Mouse (Mus musculus) stomach, embryonic 14.5 days (tissue): ENCODE measurements at regions not wholly inside any gene's neighbourhood (a gene's known extent, or its start where the extent isn't known, plus 50 kb on each side); places are given as distances from the start of the nearest gene placed in this dataset.

ENCODE experiments used
- ATAC-seq: fragments of 200-750 bp; cut with Nextera tagmentation; 2 replicates; pipeline ENCODE4 v1.8.0; 2017; ENCODE audit warnings: low read depth, moderate TSS enrichment; ENCODE audit not compliant: insufficient number of reproducible peaks, insufficient read depth, low FRiP score
- H3K27ac ChIP-seq: fragments of 300-500 bp; sonication (generic); 2 replicates; pipeline ENCODE4 v1.5.1; 2014; ENCODE audit warnings: mild to moderate bottlenecking, low read length, moderate library complexity, mixed read lengths
- H3K27me3 ChIP-seq: fragments of 300-500 bp; sonication (generic); 2 replicates; pipeline ENCODE4 v1.6.1; 2014; ENCODE audit warnings: low read length, control low read depth, mixed read lengths; ENCODE audit not compliant: control insufficient read depth, insufficient read depth
- H3K36me3 ChIP-seq: fragments of 300-500 bp; sonication (generic); 2 replicates; pipeline ENCODE4 v1.6.1; 2014; ENCODE audit warnings: mild to moderate bottlenecking, control low read depth, low read length, moderate library complexity, mixed read lengths; ENCODE audit not compliant: control insufficient read depth, insufficient read depth
- H3K4me1 ChIP-seq: fragments of 300-500 bp; sonication (generic); 2 replicates; pipeline ENCODE4 v1.6.1; 2014; ENCODE audit warnings: low read length, control low read depth, mixed read lengths; ENCODE audit not compliant: control insufficient read depth, insufficient read depth
- H3K4me2 ChIP-seq: fragments of 300-500 bp; sonication (generic); replicated peaks from 2 replicates; pipeline ENCODE4 v1.6.1; 2014; ENCODE audit warnings: low read depth, low read length, control low read depth
- H3K4me3 ChIP-seq: fragments of 300-500 bp; sonication (generic); 2 replicates; pipeline ENCODE4 v1.5.1; 2014; ENCODE audit warnings: low read depth, low read length, control low read depth
- H3K9ac ChIP-seq: fragments of 300-500 bp; sonication (generic); replicated peaks from 2 replicates; pipeline ENCODE4 v1.6.1; 2014; ENCODE audit warnings: low read depth, mild to moderate bottlenecking, control low read depth, low read length, moderate library complexity, mixed read lengths
- H3K9me3 ChIP-seq: fragments of 300-500 bp; sonication (generic); 2 replicates; pipeline ENCODE4 v1.6.1; 2016; ENCODE audit warnings: low read depth, low read length, control low read depth; ENCODE audit not compliant: control insufficient read depth
- WGBS: fragments of 180-500 bp; shearing (Covaris S2); extraction: QIAGEN DNeasy Blood & Tissue Kit; methylation state at CpG from one replicate; pipeline ENCODE4 v1.1.7; 2014; 5-methylcytosine and 5-hydroxymethylcytosine counted together

DNA sequence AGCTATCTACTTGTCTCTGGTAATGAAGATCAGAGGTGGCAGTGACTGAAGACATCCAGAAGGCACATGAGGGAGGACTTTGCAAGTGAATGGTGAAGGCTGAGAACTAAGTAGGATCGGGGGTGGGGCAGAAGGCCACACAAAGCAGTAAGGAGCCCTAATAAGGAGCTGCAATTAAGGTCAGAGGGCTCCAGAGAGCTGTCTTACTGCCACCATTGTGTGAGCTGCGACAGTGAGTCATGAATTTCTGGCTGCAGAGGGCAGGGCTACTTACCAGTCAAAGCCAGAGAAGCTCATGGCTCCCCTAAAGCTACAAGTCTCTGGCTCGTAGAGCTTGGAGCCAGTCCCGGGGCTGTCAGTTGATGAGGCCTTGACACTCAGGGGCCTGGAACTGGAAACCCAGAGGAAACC lies 172.1 kb downstream of the Shq1 start:
- Histone ChIP-seq H3K4me2 (no peak overlapping the region), H3K27me3 (no peaks in the 10 kb centered on the region), H3K4me1 (no peaks in the 10 kb centered on the region), H3K9me3 (no peaks in the 10 kb centered on the region), H3K27ac (no peak overlapping the region), H3K36me3 (no peaks in the 10 kb centered on the region), H3K9ac (no peak overlapping the region), H3K4me3 (no peak overlapping the region)
- no peak for ATAC-seq
- 55% methylated on average over 4 of the region's 4 CpGs for WGBS

DNA sequence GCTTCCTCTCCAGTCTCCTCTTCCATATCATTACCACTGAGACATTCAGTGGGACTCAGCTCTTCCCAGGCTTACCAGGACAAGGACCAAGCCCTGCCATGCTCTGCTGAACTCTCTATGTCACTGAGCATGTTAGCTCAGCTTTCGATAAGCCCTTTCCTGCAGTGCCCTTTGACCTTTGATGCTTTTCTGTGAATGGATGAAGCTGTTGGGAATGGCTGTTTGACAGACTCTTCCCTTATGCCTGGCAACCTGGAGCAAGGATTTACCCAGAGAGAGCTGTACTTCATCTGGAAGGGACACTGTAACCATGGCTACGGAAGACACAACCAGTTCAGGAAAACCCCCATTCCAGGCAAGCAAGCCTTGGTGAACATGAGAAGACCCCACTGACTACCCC lies 172.8 kb downstream of the Shq1 start:
- no peak overlapping the region for H3K27ac ChIP-seq
- WGBS = 72% methylated on average over 2 of the region's 2 CpGs
- H3K9ac ChIP-seq = no peak overlapping the region
- no peaks in the 10 kb centered on the region for H3K9me3 ChIP-seq
- no peak overlapping the region for H3K4me3 ChIP-seq
- ATAC-seq = no peak
- no peaks in the 10 kb centered on the region for H3K4me1 ChIP-seq
- no peak overlapping the region for H3K4me2 ChIP-seq
- H3K36me3 ChIP-seq = no peaks in the 10 kb centered on the region
- H3K27me3 ChIP-seq = no peaks in the 10 kb centered on the region

GRCm38 (mm10) chr6:100496135-100496534 lies 174.8 kb downstream of the Shq1 start:
- Histone ChIP-seq H3K27ac (no peak overlapping the region), H3K4me2 (no peak overlapping the region), H3K4me1 (no peaks in the 10 kb centered on the region), H3K4me3 (no peak overlapping the region), H3K9me3 (no peaks in the 10 kb centered on the region), H3K36me3 (no peaks in the 10 kb centered on the region), H3K27me3 (no peaks in the 10 kb centered on the region), H3K9ac (no peak overlapping the region)
- no peak for ATAC-seq

DNA sequence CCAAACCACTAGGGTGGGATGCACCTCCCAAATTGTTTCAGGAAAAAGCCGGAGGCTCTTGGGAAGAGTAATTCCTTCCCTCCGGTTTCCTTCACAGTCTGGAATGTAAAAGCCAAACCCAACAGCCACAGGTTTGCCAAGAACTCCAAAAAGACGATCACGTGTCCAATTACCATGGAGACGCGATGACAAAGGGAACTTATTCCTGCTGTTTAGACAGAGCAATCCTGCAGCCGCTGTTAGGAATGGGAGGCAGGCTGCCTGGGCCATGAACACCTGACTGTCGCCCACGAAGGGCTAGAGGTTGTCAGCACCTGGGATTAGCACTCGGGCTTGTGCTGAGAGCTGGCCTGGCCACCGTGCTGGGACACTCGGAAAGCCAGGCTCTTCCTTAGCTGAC lies 175.8 kb downstream of the Shq1 start:
- H3K4me2 ChIP-seq = no peak overlapping the region
- H3K4me3 ChIP-seq = no peak overlapping the region
- WGBS = 52% methylated on average over 12 of the region's 12 CpGs
- no peaks in the 10 kb centered on the region for H3K4me1 ChIP-seq
- H3K27me3 ChIP-seq = no peaks in the 10 kb centered on the region
- H3K27ac ChIP-seq = no peak overlapping the region
- ATAC-seq = no peak
- H3K36me3 ChIP-seq = no peaks in the 10 kb centered on the region
- H3K9me3 ChIP-seq = no peaks in the 10 kb centered on the region
- H3K9ac ChIP-seq = no peak overlapping the region

- no peak for ATAC-seq
- 58% methylated on average over 1 of the region's 1 CpGs for WGBS
- no peaks in the 10 kb centered on the region for H3K4me1 ChIP-seq
Observed at GRCm38 (mm10) chr6:100493558-100493957, 177.4 kb downstream of the Shq1 start.

DNA sequence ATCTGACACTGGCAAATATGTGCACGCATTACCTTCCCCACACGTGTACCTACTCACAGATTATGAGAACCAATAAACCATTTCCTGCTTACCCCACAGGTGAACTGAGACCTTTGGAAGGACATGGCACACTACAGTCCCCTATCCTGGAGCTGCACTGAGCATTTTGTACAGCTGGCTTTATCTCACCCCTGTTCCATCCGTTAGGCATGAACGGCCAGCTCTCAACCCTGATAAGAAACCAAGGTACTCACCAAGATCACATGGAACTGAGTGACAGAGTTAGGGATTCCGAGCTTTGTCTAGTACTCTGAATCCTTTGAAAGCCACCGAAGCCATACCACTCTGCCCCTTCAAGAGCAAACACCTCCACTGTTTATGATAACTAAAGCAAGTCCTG lies 179.1 kb downstream of the Shq1 start:
- H3K27me3 ChIP-seq = no peaks in the 10 kb centered on the region
- H3K4me2 ChIP-seq = no peak overlapping the region
- H3K9me3 ChIP-seq = no peaks in the 10 kb centered on the region
- 79% methylated on average over 6 of the region's 6 CpGs for WGBS
- no peak overlapping the region for H3K4me3 ChIP-seq
- ATAC-seq = no peak
- H3K36me3 ChIP-seq = no peaks in the 10 kb centered on the region
- no peak overlapping the region for H3K27ac ChIP-seq
- H3K9ac ChIP-seq = no peak overlapping the region
- no peaks in the 10 kb centered on the region for H3K4me1 ChIP-seq

More at GRCm38 (mm10) chr6:100493558-100493957, 177.4 kb downstream of the Shq1 start:
- Histone ChIP-seq H3K27ac (no peak overlapping the region), H3K9ac (no peak overlapping the region), H3K4me3 (no peak overlapping the region), H3K27me3 (no peaks in the 10 kb centered on the region), H3K4me2 (no peak overlapping the region), H3K9me3 (no peaks in the 10 kb centered on the region), H3K36me3 (no peaks in the 10 kb centered on the region)

GRCm38 (mm10) chr6:100490920-100491712 lies 179.8 kb downstream of the Shq1 start:
- Histone ChIP-seq H3K27me3 (no peaks in the 10 kb centered on the region), H3K4me2 (no peak overlapping the region), H3K9ac (no peak overlapping the region), H3K27ac (no peak overlapping the region), H3K4me3 (no peak overlapping the region), H3K9me3 (no peaks in the 10 kb centered on the region; the same call in 1 of the 2 replicates), H3K36me3 (no peaks in the 10 kb centered on the region), H3K4me1 (no peaks in the 10 kb centered on the region)
- ATAC-seq = no peak
- WGBS = 88% methylated on average over 7 of the region's 7 CpGs

- peaks cover 9% of the 10 kb centered on the region; the same call in 1 of the 2 replicates for H3K4me1 ChIP-seq
- WGBS = 48% methylated on average over 3 of the region's 3 CpGs
- no peaks in the 10 kb centered on the region for H3K36me3 ChIP-seq
- no peak for ATAC-seq
- no peak overlapping the region for H3K4me3 ChIP-seq
- no peak overlapping the region for H3K27ac ChIP-seq
- H3K9ac ChIP-seq = no peak overlapping the region
- H3K27me3 ChIP-seq = no peaks in the 10 kb centered on the region
- 0 out of 2 replicates have a peak overlapping the region, but pooled peaks have one; percentile 8 for H3K4me2 ChIP-seq
- H3K9me3 ChIP-seq = peaks cover 9% of the 10 kb centered on the region; the same call in 1 of the 2 replicates
Observed at GRCm38 (mm10) chr6:100483836-100484235, 187.1 kb downstream of the Shq1 start.
